Mouse (Mus musculus) MEL (cell line): ENCODE measurements around the gene Wdr35. TPM values are rescaled to one million over a fixed set of nuclear protein-coding genes. Genes with fewer than 3 reads are reported as not detected.

Source experiments
- DNase-seq: peaks from one replicate; pipeline ENCODE4 v3.0.0; 2011; ENCODE audit warnings: low read depth, low spot score
- H3K27ac ChIP-seq: 2 replicates; pipeline ENCODE4 v1.5.1; 2012; ENCODE audit warnings: low read depth, mild to moderate bottlenecking, control low read depth, low read length, moderate library complexity; ENCODE audit not compliant: control insufficient read depth
- H3K27me3 ChIP-seq, 2 experiments: fragments of 150-350 bp in 1 of 2; sonication (generic) in 1 of 2; 2 replicates each; pipeline ENCODE4 v1.6.1; 2012; ENCODE audit warnings: low read length in 2 of 2, mild to moderate bottlenecking in 2 of 2, improper control_type of control experiment in 1 of 2, moderate library complexity in 1 of 2; ENCODE audit not compliant: insufficient read depth in 2 of 2, control insufficient read depth in 1 of 2
- H3K36me3 ChIP-seq, 2 experiments: 2 replicates each; pipeline ENCODE4 v1.6.1; 2012 to 2014; ENCODE audit warnings: low read length in 2 of 2, improper control_type of control experiment in 1 of 2, inconsistent platforms in 1 of 2, mild to moderate bottlenecking in 1 of 2; ENCODE audit not compliant: insufficient read depth in 2 of 2, control insufficient read depth in 1 of 2
- H3K4me1 ChIP-seq, 2 experiments: fragments of 150-350 bp in 1 of 2; sonication (generic) in 1 of 2; 2 replicates each; pipeline ENCODE4 v1.6.1; 2012; ENCODE audit warnings: low read length in 2 of 2, improper control_type of control experiment in 1 of 2, mild to moderate bottlenecking in 1 of 2; ENCODE audit not compliant: insufficient read depth in 2 of 2, control insufficient read depth in 1 of 2
- H3K4me3 ChIP-seq, 2 experiments: fragments of 150-350 bp in 1 of 2; sonication (generic) in 1 of 2; 2 replicates each; pipeline ENCODE4 v1.5.1; 2012; ENCODE audit warnings: low read depth in 2 of 2, low read length in 2 of 2, mild to moderate bottlenecking in 2 of 2, moderate library complexity in 2 of 2, control low read depth in 1 of 2, improper control_type of control experiment in 1 of 2; ENCODE audit not compliant: control insufficient read depth in 1 of 2, insufficient read depth in 1 of 2
- H3K79me2 ChIP-seq: 2 replicates; pipeline ENCODE4 v1.6.1; 2012; ENCODE audit warnings: mild to moderate bottlenecking, low read length, moderate library complexity; ENCODE audit not compliant: control insufficient read depth, poor library complexity, insufficient read depth
- H3K9ac ChIP-seq: 2 replicates; pipeline ENCODE4 v1.6.1; 2012; ENCODE audit warnings: low read depth, mild to moderate bottlenecking, control low read depth, low read length, moderate library complexity; ENCODE audit not compliant: control insufficient read depth, poor library complexity, severe bottlenecking
- H3K9me3 ChIP-seq: fragments of 150-350 bp; sonication (generic); replicated peaks from 2 replicates; pipeline ENCODE4 v1.6.1; 2012; ENCODE audit warnings: mild to moderate bottlenecking, low read length, improper control_type of control experiment, moderate library complexity; ENCODE audit not compliant: insufficient read depth
- BHLHE40 ChIP-seq: IDR thresholded peaks from 2 replicates; pipeline ENCODE4 v1.6.1; 2012; ENCODE audit warnings: low read depth, mild to moderate bottlenecking, inconsistent platforms, low read length, improper control_type of control experiment, borderline replicate concordance
- CHD2 ChIP-seq: IDR thresholded peaks from 2 replicates; pipeline ENCODE4 v1.6.1; 2011; ENCODE audit warnings: low read length, improper control_type of control experiment
- HCFC1 ChIP-seq: IDR thresholded peaks from 2 replicates; pipeline ENCODE4 v1.6.1; 2012; ENCODE audit warnings: low read depth, mild to moderate bottlenecking, inconsistent platforms, low read length, improper control_type of control experiment, moderate library complexity
- JUND ChIP-seq: IDR thresholded peaks from 2 replicates; pipeline ENCODE4 v1.6.1; 2011; ENCODE audit warnings: low read depth, mild to moderate bottlenecking, improper control_type of control experiment, low read length
- KAT2A ChIP-seq: conservative IDR thresholded peaks from 2 replicates; pipeline ENCODE4 v1.6.1; 2012; ENCODE audit warnings: low read depth, low read length, improper control_type of control experiment, inconsistent platforms
- MAX ChIP-seq: IDR thresholded peaks from 2 replicates; pipeline ENCODE4 v1.6.1; 2011; ENCODE audit warnings: low read length, improper control_type of control experiment
- MYB ChIP-seq: IDR thresholded peaks from 2 replicates; pipeline ENCODE4 v1.6.1; 2011; ENCODE audit warnings: mild to moderate bottlenecking, low read depth, low read length, improper control_type of control experiment
- MYC ChIP-seq: IDR thresholded peaks from 2 replicates; pipeline ENCODE4 v1.6.1; 2011; ENCODE audit warnings: low read depth, mild to moderate bottlenecking, low read length, improper control_type of control experiment, moderate library complexity
- POLR2AphosphoS5 ChIP-seq: IDR thresholded peaks from 2 replicates; pipeline ENCODE4 v1.6.1; 2012; ENCODE audit warnings: low read depth, borderline replicate concordance, mild to moderate bottlenecking, inconsistent platforms, low read length, moderate library complexity, mixed read lengths
- RAD21 ChIP-seq: IDR thresholded peaks from 2 replicates; pipeline ENCODE4 v1.6.1; 2011; ENCODE audit warnings: mild to moderate bottlenecking, low read depth, low read length, improper control_type of control experiment
- RCOR1 ChIP-seq: IDR thresholded peaks from 2 replicates; pipeline ENCODE4 v1.6.1; 2012; ENCODE audit warnings: low read depth, mild to moderate bottlenecking, inconsistent platforms, low read length, improper control_type of control experiment
- SMC3 ChIP-seq: IDR thresholded peaks from 2 replicates; pipeline ENCODE4 v1.6.1; 2011; ENCODE audit warnings: low read depth, low read length, improper control_type of control experiment
- TAL1 ChIP-seq: IDR thresholded peaks from 2 replicates; pipeline ENCODE4 v1.6.1; 2012; ENCODE audit warnings: mild to moderate bottlenecking, inconsistent platforms, low read length, moderate library complexity, mixed read lengths
- TCF12 ChIP-seq: IDR thresholded peaks from 2 replicates; pipeline ENCODE4 v1.6.1; 2014; ENCODE audit warnings: low read depth, mild to moderate bottlenecking, inconsistent platforms, low read length, improper control_type of control experiment, moderate library complexity
- USF1 ChIP-seq: IDR thresholded peaks from 2 replicates; pipeline ENCODE4 v1.6.1; 2014; ENCODE audit warnings: low read depth, mild to moderate bottlenecking, inconsistent platforms, low read length, improper control_type of control experiment, moderate library complexity
- ZC3H11A ChIP-seq: IDR thresholded peaks from 2 replicates; pipeline ENCODE4 v1.6.1; 2012; ENCODE audit warnings: low read depth, mild to moderate bottlenecking, inconsistent platforms, low read length, improper control_type of control experiment
- ZMIZ1 ChIP-seq: IDR thresholded peaks from 2 replicates; pipeline ENCODE4 v1.6.1; 2012; ENCODE audit warnings: low read depth, mild to moderate bottlenecking, inconsistent platforms, low read length, improper control_type of control experiment, moderate library complexity
- ZNF384 ChIP-seq: IDR thresholded peaks from 2 replicates; pipeline ENCODE4 v1.6.1; 2012; ENCODE audit warnings: low read depth, mild to moderate bottlenecking, inconsistent platforms, low read length, improper control_type of control experiment
- polyA plus RNA-seq, 2 experiments: library from polyadenylated mRNA; stranded (reverse) in 1 of 2; unstranded in 1 of 2; fragments of >175 nt in 1 of 2; fragments of >200 nt in 1 of 2; gene quantifications; 2 replicates each; pipeline versions ENCODE4 v1.2.1 to v1.2.4; 2012; ENCODE audit warnings: low replicate concordance in 2 of 2, low read depth in 1 of 2; ENCODE audit not compliant: insufficient read length in 2 of 2, insufficient read depth in 1 of 2, missing spikeins in 1 of 2
- total RNA-seq: library from RNA; depleted of rRNA; stranded (reverse); fragments of 300-350 nt; gene quantifications from 2 replicates; pipeline ENCODE4 v1.2.3, GENCODE M21; 2012

Gene Wdr35
- total and polyA plus RNA-seq, 3 experiments, result 5.7 to 5.9 TPM; not detected in 1

- no peak for DNase-seq
- Histone ChIP-seq H3K27ac (no peak overlapping the region), H3K4me3 (no peak overlapping the region), H3K4me1 (no peaks in the 10 kb centered on the region), H3K36me3 (no peaks in the 10 kb centered on the region), H3K79me2 (no peaks in the 10 kb centered on the region), H3K27me3 (peaks cover 0 to 1% of the 10 kb centered on the region in 2 experiments; a peak in 2 of 4 replicates)
- TF ChIP-seq ZMIZ1, result no peak
- TF ChIP-seq CHD2, result no peak
- no peak for TF ChIP-seq POLR2AphosphoS5
- no peak for TF ChIP-seq MYB
- no peak for TF ChIP-seq USF1
- TF ChIP-seq RAD21, result no peak
- TF ChIP-seq, all 39 proteins: peak for 0
- Histone ChIP-seq H3K9me3 (no peaks in the 10 kb centered on the region), H3K9ac (no peak overlapping the region)
These were observed 81.6 kb downstream of the Wdr35 start for GRCm38 (mm10) chr12:9055269-9055668.

DNA sequence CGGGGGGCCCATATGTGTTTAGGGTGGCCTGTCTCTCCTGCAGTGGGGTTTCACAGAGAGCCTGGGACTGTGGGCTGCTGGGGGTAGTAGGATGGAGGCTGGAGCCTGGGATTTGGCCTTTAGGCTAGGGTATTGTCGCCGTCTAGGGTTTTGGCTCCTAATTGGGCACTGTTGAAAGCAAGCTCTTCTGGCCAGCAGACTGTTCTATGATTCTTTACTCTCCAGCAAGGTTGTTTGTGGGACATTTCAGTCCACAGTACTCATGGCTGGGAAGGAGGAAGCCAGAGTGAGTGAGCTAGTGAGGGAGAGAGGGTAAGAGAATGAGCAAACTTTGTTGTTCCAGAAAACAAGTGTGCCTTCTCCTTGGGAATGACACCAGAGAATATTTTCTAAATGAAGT lies 85.8 kb downstream of the Wdr35 start:
- Histone ChIP-seq H3K27me3 (peaks cover 0 to 1% of the 10 kb centered on the region in 2 experiments; a peak in 2 of 4 replicates), H3K9ac (no peak overlapping the region), H3K9me3 (no peaks in the 10 kb centered on the region), H3K4me1 (no peaks in the 10 kb centered on the region)
- TF ChIP-seq BHLHE40 (no peak), USF1 (no peak), HCFC1 (no peak), MYC (no peak), KAT2A (no peak), TCF12 (no peak), POLR2AphosphoS5 (no peak), SMC3 (no peak), MAX (no peak), ZC3H11A (no peak), RCOR1 (no peak), ZNF384 (no peak), JUND (no peak), TAL1 (no peak)
- TF ChIP-seq, all 39 proteins: peak for 0
- no peak for DNase-seq
- Histone ChIP-seq H3K36me3 (no peaks in the 10 kb centered on the region), H3K27ac (no peak overlapping the region), H3K4me3 (no peak overlapping the region), H3K79me2 (no peaks in the 10 kb centered on the region)
